Mouse (Mus musculus): ENCODE data around the gene Pik3c2g. TPM values are rescaled to one million over a fixed set of nuclear protein-coding genes. Genes with fewer than 3 reads are reported as not detected.

The Pik3c2g gene
- polyA plus RNA-seq, 1 experiment = not detected

DNA sequence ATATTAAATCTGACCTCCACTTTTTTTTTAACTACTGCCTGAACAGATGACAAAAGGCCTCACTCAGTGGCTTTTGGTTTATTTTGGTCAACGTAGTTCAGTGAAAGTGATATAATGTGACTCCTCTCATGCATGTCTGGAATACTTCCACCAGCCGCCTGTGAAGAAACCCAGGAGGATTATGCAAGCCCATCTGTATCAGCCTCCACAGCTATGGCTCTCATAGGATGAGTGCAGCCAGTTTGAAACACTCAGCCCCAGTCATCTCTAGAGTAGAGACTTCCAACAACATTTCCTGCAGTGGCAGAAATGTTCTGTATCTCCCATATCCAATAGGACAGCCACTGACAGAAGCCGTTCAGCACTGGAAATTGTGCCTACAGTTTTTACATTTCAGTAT lies 391.1 kb downstream of the Pik3c2g start:
- TF ChIP-seq POLR2A (IDR thresholded peaks at IDR 0.05; ENCODE audit: control insufficient read depth, extremely low read depth, insufficient read depth, low read length, poor library complexity) (no peak), CTCF (IDR thresholded peaks at IDR 0.05; ENCODE audit: borderline replicate concordance, control insufficient read depth, extremely low read depth, insufficient read depth, low read length, poor library complexity) (no peak)
- Histone ChIP-seq H3K4me3 (ENCODE audit: control insufficient read depth, insufficient read depth, low read length) (no peak overlapping the region), H3K4me1 (replicated peaks; ENCODE audit: control insufficient read depth, insufficient read depth, low read length) (no peaks in the 10 kb centered on the region), H3K27ac (ENCODE audit: control insufficient read depth, insufficient read depth, low read length) (no peak overlapping the region), H3K36me3 (ENCODE audit: control insufficient read depth, insufficient read depth, low read length) (no peaks in the 10 kb centered on the region), H3K27me3 (ENCODE audit: control insufficient read depth, insufficient read depth, low read length) (no peaks in the 10 kb centered on the region)
- DNase-seq = no peak
- WGBS = 79% methylated on average over 3 of the region's 3 CpGs

DNA sequence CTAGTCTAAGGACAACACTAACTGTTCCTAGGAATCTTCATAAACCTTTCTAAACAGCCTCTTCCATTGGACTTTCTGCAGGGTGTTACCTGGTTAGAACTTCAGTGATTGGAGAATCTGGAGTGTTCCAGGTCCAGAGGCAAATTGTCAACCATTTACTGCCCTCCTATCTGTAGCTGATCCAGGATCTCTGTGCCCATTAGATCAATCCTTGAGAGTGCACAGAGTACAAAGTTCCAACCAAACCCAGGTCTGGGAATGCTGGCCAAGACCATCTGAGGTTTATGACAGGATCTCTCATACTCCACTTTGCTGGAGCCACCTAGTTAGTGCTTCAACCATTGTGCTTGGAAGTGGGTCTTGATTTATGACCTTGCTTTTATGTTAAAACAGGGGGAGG lies 394.0 kb downstream of the Pik3c2g start:
- H3K4me1 ChIP-seq (replicated peaks; ENCODE audit: control insufficient read depth, insufficient read depth, low read length) = no peaks in the 10 kb centered on the region
- no peak overlapping the region for H3K4me3 ChIP-seq (ENCODE audit: control insufficient read depth, insufficient read depth, low read length)
- no peak for DNase-seq
- no peaks in the 10 kb centered on the region for H3K27me3 ChIP-seq (ENCODE audit: control insufficient read depth, insufficient read depth, low read length)
- no peaks in the 10 kb centered on the region for H3K36me3 ChIP-seq (ENCODE audit: control insufficient read depth, insufficient read depth, low read length)
- no peak for TF ChIP-seq POLR2A (IDR thresholded peaks at IDR 0.05; ENCODE audit: control insufficient read depth, extremely low read depth, insufficient read depth, low read length, poor library complexity)
- TF ChIP-seq CTCF (IDR thresholded peaks at IDR 0.05; ENCODE audit: borderline replicate concordance, control insufficient read depth, extremely low read depth, insufficient read depth, low read length, poor library complexity) = no peak
- no peak overlapping the region for H3K27ac ChIP-seq (ENCODE audit: control insufficient read depth, insufficient read depth, low read length)

DNA sequence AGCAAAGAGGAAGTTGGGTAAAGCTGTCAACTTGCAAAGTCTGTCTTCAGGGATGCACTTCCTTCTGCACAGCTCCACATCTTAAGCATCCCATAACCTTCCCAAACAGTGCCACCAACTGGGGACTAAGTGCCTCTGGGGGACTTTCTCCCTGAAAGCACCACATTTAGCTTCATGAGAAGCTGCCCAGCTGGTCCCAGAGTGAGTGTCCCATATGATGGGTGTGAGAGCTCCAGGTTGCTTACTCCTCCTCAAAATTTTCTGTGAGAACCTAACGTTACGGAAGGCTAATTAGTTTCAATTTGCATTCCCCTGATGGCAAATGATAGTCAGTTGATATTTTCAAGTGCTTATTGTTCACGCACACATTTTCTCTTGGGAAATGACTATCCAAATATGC lies 397.0 kb downstream of the Pik3c2g start:
- Histone ChIP-seq H3K36me3 (ENCODE audit: control insufficient read depth, insufficient read depth, low read length) (no peaks in the 10 kb centered on the region), H3K27ac (ENCODE audit: control insufficient read depth, insufficient read depth, low read length) (no peak overlapping the region), H3K27me3 (ENCODE audit: control insufficient read depth, insufficient read depth, low read length) (no peaks in the 10 kb centered on the region), H3K4me1 (replicated peaks; ENCODE audit: control insufficient read depth, insufficient read depth, low read length) (no peaks in the 10 kb centered on the region), H3K4me3 (ENCODE audit: control insufficient read depth, insufficient read depth, low read length) (no peak overlapping the region)
- no peak for DNase-seq
- TF ChIP-seq POLR2A (IDR thresholded peaks at IDR 0.05; ENCODE audit: control insufficient read depth, extremely low read depth, insufficient read depth, low read length, poor library complexity) (no peak), CTCF (IDR thresholded peaks at IDR 0.05; ENCODE audit: borderline replicate concordance, control insufficient read depth, extremely low read depth, insufficient read depth, low read length, poor library complexity) (no peak)
- WGBS = 98% methylated on average over 3 of the region's 3 CpGs

DNA sequence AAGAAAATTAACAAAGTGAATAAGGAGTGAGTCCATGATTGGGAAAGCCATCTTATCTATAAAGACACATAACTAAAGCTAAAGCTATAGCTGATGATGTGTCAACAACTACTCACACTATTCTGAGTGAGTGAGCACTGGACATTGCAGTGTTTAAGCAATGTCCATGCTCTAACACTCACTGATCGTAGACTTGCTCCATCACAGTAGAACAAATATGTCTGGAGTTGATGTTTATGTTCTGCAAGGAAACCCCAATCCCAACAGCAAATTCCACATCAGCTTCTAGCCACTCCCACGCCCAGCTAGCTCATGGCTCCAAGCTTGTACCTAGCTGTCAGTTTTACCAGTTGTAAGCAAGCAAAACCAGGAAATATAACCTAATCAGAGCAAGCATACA lies 399.5 kb downstream of the Pik3c2g start:
- no peaks in the 10 kb centered on the region for H3K36me3 ChIP-seq (ENCODE audit: control insufficient read depth, insufficient read depth, low read length)
- no peak overlapping the region for H3K4me3 ChIP-seq (ENCODE audit: control insufficient read depth, insufficient read depth, low read length)
- no peak overlapping the region for H3K27ac ChIP-seq (ENCODE audit: control insufficient read depth, insufficient read depth, low read length)
- H3K27me3 ChIP-seq (ENCODE audit: control insufficient read depth, insufficient read depth, low read length) = no peaks in the 10 kb centered on the region
- DNase-seq = no peak
- no peaks in the 10 kb centered on the region for H3K4me1 ChIP-seq (replicated peaks; ENCODE audit: control insufficient read depth, insufficient read depth, low read length)
- 94% methylated on average over 2 of the region's 2 CpGs for WGBS
- TF ChIP-seq POLR2A (IDR thresholded peaks at IDR 0.05; ENCODE audit: control insufficient read depth, extremely low read depth, insufficient read depth, low read length, poor library complexity) = no peak
- no peak for TF ChIP-seq CTCF (IDR thresholded peaks at IDR 0.05; ENCODE audit: borderline replicate concordance, control insufficient read depth, extremely low read depth, insufficient read depth, low read length, poor library complexity)

DNA sequence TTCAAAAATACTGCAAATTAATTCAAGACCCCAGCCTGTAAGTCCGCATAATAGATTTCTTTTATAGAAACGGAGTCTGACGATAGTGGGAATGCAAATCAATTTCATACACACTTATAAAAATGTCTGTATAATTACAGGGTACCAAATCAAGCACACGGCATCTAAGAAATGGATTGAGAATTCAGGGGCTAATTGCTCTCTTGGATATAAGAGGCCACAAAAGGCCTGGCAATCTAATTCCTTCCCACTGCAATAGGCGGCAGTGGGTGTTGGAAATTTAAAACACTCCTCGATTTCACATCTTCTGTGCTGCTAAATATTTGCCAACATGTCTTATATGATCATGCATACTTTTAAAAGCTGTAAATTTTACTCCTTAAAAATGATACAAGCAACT lies 402.1 kb downstream of the Pik3c2g start:
- no peaks in the 10 kb centered on the region for H3K36me3 ChIP-seq (ENCODE audit: control insufficient read depth, insufficient read depth, low read length)
- no peaks in the 10 kb centered on the region for H3K27me3 ChIP-seq (ENCODE audit: control insufficient read depth, insufficient read depth, low read length)
- WGBS = 96% methylated on average over 6 of the region's 6 CpGs
- H3K27ac ChIP-seq (ENCODE audit: control insufficient read depth, insufficient read depth, low read length) = no peak overlapping the region
- no peak for DNase-seq
- H3K4me1 ChIP-seq (replicated peaks; ENCODE audit: control insufficient read depth, insufficient read depth, low read length) = no peaks in the 10 kb centered on the region
- H3K4me3 ChIP-seq (ENCODE audit: control insufficient read depth, insufficient read depth, low read length) = no peak overlapping the region
- TF ChIP-seq CTCF (IDR thresholded peaks at IDR 0.05; ENCODE audit: borderline replicate concordance, control insufficient read depth, extremely low read depth, insufficient read depth, low read length, poor library complexity) (no peak), POLR2A (IDR thresholded peaks at IDR 0.05; ENCODE audit: control insufficient read depth, extremely low read depth, insufficient read depth, low read length, poor library complexity) (no peak)

DNA sequence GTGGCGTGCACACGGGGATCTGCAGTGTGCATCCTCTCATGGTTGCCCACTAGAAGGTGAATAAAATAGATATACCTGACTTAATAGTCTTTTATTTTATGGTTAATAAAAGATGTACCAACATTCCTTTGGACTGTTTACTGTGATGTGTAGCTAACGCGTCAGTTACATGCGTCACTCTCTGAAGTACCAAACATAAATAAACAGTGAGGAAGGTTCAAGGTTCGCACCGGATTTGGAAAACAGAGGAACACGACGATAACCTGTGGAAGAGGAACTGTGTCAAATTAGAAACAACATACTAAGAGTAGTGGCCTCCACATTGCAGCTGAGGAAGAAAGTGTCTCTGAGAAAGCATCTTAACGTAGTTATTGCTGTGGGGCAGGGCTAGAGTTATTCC lies 402.6 kb downstream of the Pik3c2g start:
- no peaks in the 10 kb centered on the region for H3K4me1 ChIP-seq (replicated peaks; ENCODE audit: control insufficient read depth, insufficient read depth, low read length)
- no peak overlapping the region for H3K4me3 ChIP-seq (ENCODE audit: control insufficient read depth, insufficient read depth, low read length)
- no peaks in the 10 kb centered on the region for H3K27me3 ChIP-seq (ENCODE audit: control insufficient read depth, insufficient read depth, low read length)
- no peak overlapping the region for H3K27ac ChIP-seq (ENCODE audit: control insufficient read depth, insufficient read depth, low read length)
- WGBS = 89% methylated on average over 10 of the region's 10 CpGs
- TF ChIP-seq POLR2A (IDR thresholded peaks at IDR 0.05; ENCODE audit: control insufficient read depth, extremely low read depth, insufficient read depth, low read length, poor library complexity) = no peak
- TF ChIP-seq CTCF (IDR thresholded peaks at IDR 0.05; ENCODE audit: borderline replicate concordance, control insufficient read depth, extremely low read depth, insufficient read depth, low read length, poor library complexity) = no peak
- DNase-seq = no peak
- H3K36me3 ChIP-seq (ENCODE audit: control insufficient read depth, insufficient read depth, low read length) = no peaks in the 10 kb centered on the region

DNA sequence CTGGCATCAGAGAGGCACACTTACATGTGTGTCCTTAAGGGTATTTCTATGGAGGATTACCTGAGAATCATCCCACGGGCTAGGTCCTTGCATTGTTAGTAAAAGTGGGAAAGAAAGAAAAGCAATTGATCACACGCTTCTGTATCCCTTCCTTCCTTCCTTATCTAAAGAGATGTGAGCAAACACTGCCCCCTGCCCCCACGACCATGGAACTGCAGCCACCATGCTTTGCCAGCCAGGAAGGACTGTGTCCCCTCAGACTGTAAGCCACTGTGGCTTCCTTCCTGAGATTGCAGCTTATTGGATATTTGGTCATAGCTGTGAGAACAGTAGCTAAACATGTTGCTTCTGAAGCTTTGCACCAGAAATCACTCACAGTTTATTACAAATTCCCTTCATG lies 418.2 kb downstream of the Pik3c2g start:
- DNase-seq = no peak
- no peak overlapping the region for H3K27ac ChIP-seq (ENCODE audit: control insufficient read depth, insufficient read depth, low read length)
- no peak overlapping the region for H3K4me3 ChIP-seq (ENCODE audit: control insufficient read depth, insufficient read depth, low read length)
- 78% methylated on average over 3 of the region's 3 CpGs for WGBS
- H3K4me1 ChIP-seq (replicated peaks; ENCODE audit: control insufficient read depth, insufficient read depth, low read length) = no peaks in the 10 kb centered on the region
- H3K27me3 ChIP-seq (ENCODE audit: control insufficient read depth, insufficient read depth, low read length) = no peaks in the 10 kb centered on the region
- no peaks in the 10 kb centered on the region for H3K36me3 ChIP-seq (ENCODE audit: control insufficient read depth, insufficient read depth, low read length)
- TF ChIP-seq POLR2A (IDR thresholded peaks at IDR 0.05; ENCODE audit: control insufficient read depth, extremely low read depth, insufficient read depth, low read length, poor library complexity) (no peak), CTCF (IDR thresholded peaks at IDR 0.05; ENCODE audit: borderline replicate concordance, control insufficient read depth, extremely low read depth, insufficient read depth, low read length, poor library complexity) (no peak)

Other genes with a start within 250 kb of the Pik3c2g start
- not detected in 2 replicates for gene Rergl, start 85.2 kb upstream of the Pik3c2g start, polyA plus RNA-seq (2012; rRNA removed)

Data from thymus, adult 2 months (tissue).